Comparison of ENCODE assay signal across 11 mouse cellular contexts in genomic region chr3:137992366-137992765, GRCm38 (mm10). TPM values are rescaled to one million over a fixed set of nuclear protein-coding genes. Genes with fewer than 3 reads are reported as not detected.
DNase-seq lines count a peak whose midpoint lies in the region; ATAC-seq lines count a peak whose summit lies in the region.
"Had no signal": no experiment of that assay in that cellular context is flagged by ENCODE, and none has a peak within 500 bp of the region (broad histone marks: within the 10 kb centered on the region; RNA-seq: fewer than 3 reads in every experiment).

No protein-coding gene starts in this region.

- no peaks in the 10 kb centered on the region for H3K27me3 ChIP-seq in midbrain, embryonic 11.5 days (ENCODE audit: control insufficient read depth, insufficient read depth, low read length)
- H3K27me3 ChIP-seq in midbrain, embryonic 16.5 days (ENCODE audit: control insufficient read depth, insufficient read depth, low read depth, low read length), result no peaks in the 10 kb centered on the region
- H3K27me3 ChIP-seq: lung, embryonic 15.5 days had no signal

- no peaks in the 10 kb centered on the region for H3K4me1 ChIP-seq in midbrain, embryonic 11.5 days (ENCODE audit: control insufficient read depth, insufficient read depth, low read length)
- peaks cover 2% of the 10 kb centered on the region; the same call in 1 of the 2 replicates for H3K4me1 ChIP-seq in midbrain, embryonic 16.5 days (ENCODE audit: control insufficient read depth, insufficient read depth, low read length)

- H3K27ac ChIP-seq in midbrain, embryonic 11.5 days (ENCODE audit: low read depth, low read length), result no peak overlapping the region
- H3K27ac ChIP-seq in midbrain, embryonic 16.5 days (ENCODE audit: low read length), result no peak overlapping the region
- H3K27ac ChIP-seq: lung, embryonic 15.5 days had no signal

- DNase-seq in midbrain, embryonic 11.5 days (ENCODE audit: low spot score, missing footprints), result peak; percentile 44
- peak; percentile 69 for DNase-seq in ES-CJ7 (ENCODE audit: low read depth, low spot score)
- DNase-seq in thymus, postnatal 14 days, result peak; percentile 50
- no peak for DNase-seq in urinary bladder, postnatal 25 days (ENCODE audit: low spot score)
- no peak for DNase-seq in gastrocnemius, postnatal 4 days (ENCODE audit: low spot score in 2 of 2)
- DNase-seq: adrenal gland, adult 2 months; cerebellum, postnatal 36 days; kidney, adult 8-10 months had no signal

- no peak overlapping the region for H3K4me3 ChIP-seq in midbrain, embryonic 11.5 days (ENCODE audit: low read depth, low read length)
- H3K4me3 ChIP-seq in midbrain, embryonic 16.5 days (ENCODE audit: low read depth, low read length), result no peak overlapping the region
- H3K4me3 ChIP-seq: lung, embryonic 15.5 days had no signal

- H3K36me3 ChIP-seq in midbrain, embryonic 11.5 days (ENCODE audit: control insufficient read depth, insufficient read depth, low read length), result no peaks in the 10 kb centered on the region
- no peaks in the 10 kb centered on the region for H3K36me3 ChIP-seq in midbrain, embryonic 16.5 days (ENCODE audit: control insufficient read depth, insufficient read depth, low read length)
- H3K36me3 ChIP-seq: lung, embryonic 15.5 days had no signal

- no peaks in the 10 kb centered on the region for H3K9me3 ChIP-seq in midbrain, embryonic 11.5 days (ENCODE audit: control insufficient read depth, low read length)
- no peaks in the 10 kb centered on the region for H3K9me3 ChIP-seq in midbrain, embryonic 16.5 days (replicated peaks; ENCODE audit: control insufficient read depth, low read length, poor library complexity, severe bottlenecking)
- H3K9me3 ChIP-seq: lung, embryonic 15.5 days had no signal

- WGBS in midbrain, embryonic 11.5 days, result 89% methylated on average over 5 of the region's 5 CpGs
- 70% methylated on average over 5 of the region's 5 CpGs for whole genome bisulfite sequencing in midbrain, embryonic 16.5 days

- no peak overlapping the region for H3K4me2 ChIP-seq in midbrain, embryonic 11.5 days
- H3K4me2 ChIP-seq in midbrain, embryonic 16.5 days (ENCODE audit: low read length), result no peak overlapping the region
- H3K4me2 ChIP-seq: lung, embryonic 15.5 days had no signal

- H3K9ac ChIP-seq in midbrain, embryonic 11.5 days (ENCODE audit: low read length), result no peak overlapping the region
- H3K9ac ChIP-seq in midbrain, embryonic 16.5 days (ENCODE audit: low read depth, low read length), result no peak overlapping the region
- H3K9ac ChIP-seq: lung, embryonic 15.5 days had no signal

- no peak for ATAC-seq in midbrain, embryonic 11.5 days (ENCODE audit: low FRiP score)
- no peak for ATAC-seq in midbrain, embryonic 16.5 days
- peak; percentile 71 for ATAC-seq in common myeloid progenitor, adult 5-6 weeks (replicated peaks; ENCODE audit: low read depth, poor library complexity, severe bottlenecking)

RNA-seq across cellular contexts. Expression of gene Dapp1, which starts 11.0 kb away (rescaled TPM):
- polyA plus RNA-seq in midbrain, embryonic 11.5 days (2014; fragmentation: Nextera tagmentation; extraction: Ambion mirVana), result 3.2 and 3.4 TPM in 2 replicates
- polyA plus RNA-seq in midbrain, embryonic 16.5 days (2015; fragmentation: Nextera tagmentation; extraction: Ambion mirVana), result 1.5 and 2.7 TPM in 2 replicates
- total RNA-seq in common myeloid progenitor, adult 5-6 weeks (2017), result 387 and 417 TPM in 2 replicates
- total RNA-seq in gastrocnemius, postnatal 4 days (2021), result 1 to 10 TPM; 2.6 to 3.4 TPM

Comparison
In these comparisons a context has a peak if more than half of its experiments do, and no peak if none do; other contexts are left out.
1. DNase-seq: peak in midbrain, embryonic 11.5 days (single experiment), ES-CJ7 (single experiment) and thymus, postnatal 14 days (single experiment); none in urinary bladder, postnatal 25 days (single experiment) and gastrocnemius, postnatal 4 days (0 of 2).
2. RNA of gene Dapp1, which starts 11.0 kb away (total RNA-seq): 387 to 417 TPM in common myeloid progenitor, adult 5-6 weeks; 2.6 to 3.4 TPM in gastrocnemius, postnatal 4 days; every median in the first group is over 10 times any median in the second.